Mouse (Mus musculus) adrenal gland, postnatal 36 days (tissue): ENCODE measurements at regions not wholly inside any gene's neighbourhood (a gene's known extent, or its start where the extent isn't known, plus 50 kb on each side); places are given as distances from the start of the nearest gene placed in this dataset.

Source experiments
- DNase-seq, 2 experiments: peaks; one replicate each; pipeline ENCODE4 v3.0.0; 2021; ENCODE audit warnings: mixed read lengths in 1 of 2

DNA sequence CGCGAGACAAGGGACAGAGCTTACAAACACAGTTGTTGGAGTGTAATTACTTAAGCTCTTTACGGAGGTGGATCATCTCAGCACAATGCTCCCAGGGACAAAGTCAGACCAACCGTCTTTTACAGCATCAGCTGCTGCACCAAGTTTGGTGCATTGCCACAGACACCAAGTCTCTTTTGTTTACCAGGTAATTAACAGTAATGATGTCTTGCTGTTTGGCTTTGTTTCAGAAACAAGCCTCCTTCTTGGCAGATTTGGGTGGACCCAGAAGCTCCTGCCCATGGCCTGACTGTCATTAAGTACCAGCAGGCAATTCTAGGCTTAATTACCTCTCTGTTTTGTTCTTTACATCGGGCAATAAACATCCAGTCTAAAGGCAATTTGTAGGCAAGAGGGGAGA, 572.0 kb upstream of the Itga1 start:
- DNase-seq = no peak

DNA sequence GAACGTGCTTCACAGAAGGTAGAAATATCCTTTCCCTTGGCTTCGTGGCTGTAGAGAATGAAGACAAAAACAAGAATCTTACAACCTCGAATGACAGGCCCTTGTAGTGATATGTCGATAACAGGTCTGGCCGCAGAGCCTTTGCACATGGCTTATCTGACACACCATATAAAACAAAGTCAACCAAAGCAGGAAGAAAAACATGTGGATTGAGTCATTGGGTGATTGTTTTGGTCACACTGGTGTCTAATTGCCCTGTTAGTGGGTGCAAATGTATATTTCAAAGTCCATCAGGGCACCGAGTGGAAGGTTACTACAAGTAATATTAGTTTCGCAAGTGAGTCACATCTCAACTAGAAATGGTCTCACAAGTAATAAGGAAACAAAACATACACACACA, 569.9 kb upstream of the Itga1 start:
- no peak for DNase-seq

DNA sequence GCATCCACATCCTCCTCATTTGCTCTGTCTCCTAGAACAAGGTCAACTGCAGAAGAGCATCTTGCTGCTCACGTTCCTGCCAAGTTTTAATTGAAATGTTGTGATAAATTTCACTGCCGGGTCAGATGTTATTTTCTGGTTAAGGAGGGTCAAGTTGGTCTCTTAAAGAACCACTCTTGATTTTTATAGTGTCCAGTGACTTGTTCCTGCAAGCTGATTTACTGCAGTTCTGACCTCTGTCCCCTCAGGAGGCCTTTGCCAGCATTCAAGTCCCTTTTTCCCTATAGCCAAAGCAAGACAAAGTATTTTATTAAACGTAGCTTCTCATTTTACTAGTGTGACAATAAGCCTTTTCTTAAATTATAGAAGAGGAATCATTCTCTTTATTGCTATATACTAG, 567.8 kb upstream of the Itga1 start:
- no peak for DNase-seq

DNA sequence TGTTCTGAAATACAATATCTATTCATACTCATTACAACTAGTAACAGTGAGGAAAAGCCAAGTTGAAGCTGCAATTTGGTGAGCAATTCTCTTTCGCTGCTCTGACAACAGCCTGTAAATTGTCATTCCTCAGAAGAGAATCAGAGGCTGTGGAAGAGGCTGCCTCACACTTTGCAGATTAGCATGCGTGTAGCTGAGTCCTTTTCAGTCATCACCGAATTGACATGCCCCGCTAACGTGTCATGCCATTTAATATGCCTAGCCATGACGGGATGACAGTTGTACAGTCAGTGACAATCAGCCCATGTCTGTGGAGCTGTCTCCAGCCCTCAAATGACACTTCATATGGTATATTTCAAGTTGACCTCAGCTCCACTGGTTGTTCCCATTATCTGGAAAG, 553.4 kb upstream of the Itga1 start:
- DNase-seq = no peak

DNA sequence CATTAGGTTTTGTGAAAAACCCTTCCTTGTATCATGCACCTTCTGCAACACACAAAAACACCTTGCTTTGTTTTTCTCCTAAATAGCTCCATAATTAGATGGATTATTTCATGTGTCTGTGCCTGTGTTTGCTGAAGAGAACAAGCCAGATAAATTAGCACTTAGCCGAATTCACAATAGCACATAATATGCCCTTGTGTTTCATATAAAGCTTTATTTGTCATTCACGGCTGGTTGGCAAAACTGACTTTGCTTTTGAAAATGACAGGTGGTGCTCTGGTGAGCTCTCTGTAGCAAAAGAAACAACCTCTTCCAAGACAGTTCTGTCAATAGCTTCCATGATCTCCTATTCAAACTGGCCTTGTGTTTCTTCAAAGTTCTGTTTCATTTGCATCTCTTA, 551.2 kb upstream of the Itga1 start:
- no peak for DNase-seq

DNA sequence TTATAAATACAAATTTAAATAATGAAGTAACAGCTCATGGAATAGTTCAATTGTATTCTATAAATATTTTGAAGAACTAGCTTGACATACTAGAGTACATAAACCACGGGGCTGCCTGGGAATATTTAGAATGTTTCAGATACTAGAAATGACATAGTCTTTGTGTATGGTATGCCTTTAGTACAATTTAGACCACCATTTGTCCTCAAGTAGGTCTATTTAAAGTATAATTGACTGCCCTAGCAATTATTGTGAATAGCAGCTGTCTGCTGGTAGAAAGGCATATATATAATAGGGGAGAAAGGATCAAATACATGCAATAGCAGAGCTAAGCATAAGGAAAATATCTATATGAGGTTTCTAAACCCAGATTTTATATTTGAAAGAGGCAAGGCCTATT, 550.6 kb upstream of the Itga1 start:
- DNase-seq = no peak

DNA sequence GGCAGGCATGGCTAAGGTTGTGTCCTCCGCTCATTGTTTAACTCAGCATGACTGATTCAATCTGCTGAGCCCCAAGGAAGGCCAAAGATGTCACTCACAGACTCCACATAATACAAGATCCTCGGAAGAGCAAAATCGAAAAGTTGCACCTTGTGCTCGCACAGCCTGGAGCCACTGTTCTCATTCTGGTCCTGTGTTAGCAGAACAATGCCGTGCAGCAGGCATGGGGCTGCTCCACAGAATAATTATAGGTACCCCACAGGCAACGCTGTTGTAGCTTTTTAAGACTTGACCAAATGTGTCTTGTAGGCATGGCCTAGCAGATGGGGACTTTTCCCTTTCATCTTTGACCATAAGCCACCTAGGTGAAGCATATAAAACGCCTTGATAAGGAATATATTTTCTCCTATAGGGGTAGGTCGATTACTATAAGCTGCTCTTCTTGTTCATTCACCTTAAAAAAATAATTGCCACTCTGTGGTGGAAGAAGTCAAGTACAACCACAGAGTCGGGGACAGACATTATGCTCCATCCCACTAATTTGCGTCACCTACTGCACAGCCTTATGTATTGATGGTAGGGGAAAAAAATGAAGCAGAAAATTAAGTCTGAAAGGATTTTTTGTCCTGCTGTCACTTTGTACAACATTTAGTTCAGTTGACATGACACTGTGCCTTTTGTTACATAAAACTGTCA, 529.8 kb upstream of the Itga1 start:
- no peak for DNase-seq

DNA sequence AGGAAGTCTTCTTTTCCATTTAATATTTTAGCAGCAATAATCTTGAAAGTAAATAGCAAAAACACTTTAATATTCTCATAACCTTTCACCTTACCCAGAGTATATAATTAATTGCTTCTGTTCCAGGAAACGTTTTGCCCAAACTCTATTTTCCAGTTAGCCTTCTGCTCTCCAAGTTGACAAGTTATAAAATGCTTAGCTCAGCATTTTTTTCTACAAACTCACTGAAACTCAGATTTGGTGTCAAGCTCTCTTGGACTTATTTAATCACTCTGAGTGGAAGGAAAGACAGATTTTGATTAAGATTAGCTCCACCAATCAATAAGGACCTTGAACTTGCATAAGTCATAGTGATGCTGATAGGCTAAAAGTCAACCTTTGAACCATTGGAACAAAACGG, 528.8 kb upstream of the Itga1 start:
- DNase-seq = no peak

DNA sequence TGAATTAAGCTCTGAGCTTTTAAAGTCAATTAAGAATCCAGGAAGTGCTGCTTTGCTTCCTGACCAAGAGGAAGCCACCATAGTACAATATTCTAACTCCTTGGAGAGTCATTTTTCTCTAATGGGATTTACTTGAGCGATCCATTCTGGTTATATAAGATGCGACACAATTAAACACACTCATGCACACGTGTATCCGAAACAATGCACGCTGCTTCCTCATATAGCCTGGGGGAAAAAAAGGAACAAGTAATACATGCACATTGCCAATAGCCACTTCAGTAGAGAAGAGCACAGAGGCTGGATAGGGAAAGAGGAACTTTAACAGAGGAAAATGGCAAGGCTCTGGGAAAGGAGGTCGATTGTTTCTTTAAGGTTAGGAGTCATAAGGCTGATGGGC, 511.4 kb upstream of the Itga1 start:
- DNase-seq = no peak

DNA sequence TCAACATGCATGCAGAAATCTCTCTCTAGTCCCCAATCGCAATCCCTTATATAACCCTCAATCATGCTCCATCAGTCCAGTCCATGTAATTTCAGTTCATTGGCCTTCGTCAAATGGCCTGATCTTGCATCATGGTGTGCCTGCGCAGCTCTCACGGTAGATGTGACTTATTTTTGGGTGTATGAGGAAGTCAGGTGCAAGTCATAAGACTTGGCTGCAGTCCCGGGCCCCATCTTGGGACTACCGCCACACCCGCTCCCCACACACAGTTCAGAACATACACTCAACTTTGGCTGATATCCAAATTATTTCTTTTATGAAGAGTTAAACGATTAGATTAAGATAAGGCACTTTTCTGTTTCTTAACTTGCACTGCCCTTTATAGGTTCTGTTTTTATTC, 504.7 kb upstream of the Itga1 start:
- no peak for DNase-seq

DNA sequence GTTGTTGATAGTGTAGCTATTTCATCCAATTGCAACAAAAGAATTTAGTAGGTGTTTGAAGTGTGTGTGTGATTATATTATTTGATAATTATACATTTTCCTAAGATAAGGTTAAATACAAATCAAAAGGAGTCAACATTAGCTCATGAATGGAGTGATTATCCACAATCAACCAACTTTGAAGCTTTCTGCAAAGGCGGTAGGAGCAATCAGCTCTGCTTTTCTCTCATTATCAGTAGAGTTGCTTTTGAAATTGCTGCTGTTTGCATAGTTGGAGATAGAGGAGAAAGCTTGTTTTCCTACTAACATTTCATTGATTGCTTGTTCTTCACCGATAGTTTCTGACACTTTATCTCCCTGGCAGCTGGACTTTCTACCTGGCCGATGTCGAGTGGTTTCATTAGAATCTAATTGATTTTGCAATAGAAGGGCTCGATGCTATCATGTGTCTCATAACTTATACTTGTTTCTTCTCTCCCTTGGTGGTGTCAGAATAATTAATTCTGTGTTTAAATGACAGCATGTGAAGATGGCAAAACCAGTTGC, 493.4 kb upstream of the Itga1 start:
- DNase-seq = no peak

DNA sequence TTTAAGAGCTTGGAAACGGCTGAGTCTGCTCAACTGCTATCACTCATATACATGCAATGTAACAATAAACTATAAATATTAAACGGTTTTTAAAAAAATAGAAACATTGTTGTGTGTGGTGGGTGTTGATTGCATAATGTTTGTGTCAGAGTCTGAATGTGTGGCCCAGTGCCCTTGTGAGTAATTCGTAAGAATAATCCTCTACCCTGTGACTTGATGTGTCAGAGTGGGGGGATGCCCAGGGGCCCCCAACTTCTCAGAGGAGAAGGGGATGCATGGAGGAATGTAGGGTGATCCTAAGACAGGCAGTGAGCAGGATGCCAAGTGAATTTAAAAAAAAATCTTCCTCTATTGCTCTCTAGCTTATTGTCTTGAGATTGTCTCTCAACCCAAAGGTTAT, 474.2 kb upstream of the Itga1 start:
- DNase-seq = no peak

DNA sequence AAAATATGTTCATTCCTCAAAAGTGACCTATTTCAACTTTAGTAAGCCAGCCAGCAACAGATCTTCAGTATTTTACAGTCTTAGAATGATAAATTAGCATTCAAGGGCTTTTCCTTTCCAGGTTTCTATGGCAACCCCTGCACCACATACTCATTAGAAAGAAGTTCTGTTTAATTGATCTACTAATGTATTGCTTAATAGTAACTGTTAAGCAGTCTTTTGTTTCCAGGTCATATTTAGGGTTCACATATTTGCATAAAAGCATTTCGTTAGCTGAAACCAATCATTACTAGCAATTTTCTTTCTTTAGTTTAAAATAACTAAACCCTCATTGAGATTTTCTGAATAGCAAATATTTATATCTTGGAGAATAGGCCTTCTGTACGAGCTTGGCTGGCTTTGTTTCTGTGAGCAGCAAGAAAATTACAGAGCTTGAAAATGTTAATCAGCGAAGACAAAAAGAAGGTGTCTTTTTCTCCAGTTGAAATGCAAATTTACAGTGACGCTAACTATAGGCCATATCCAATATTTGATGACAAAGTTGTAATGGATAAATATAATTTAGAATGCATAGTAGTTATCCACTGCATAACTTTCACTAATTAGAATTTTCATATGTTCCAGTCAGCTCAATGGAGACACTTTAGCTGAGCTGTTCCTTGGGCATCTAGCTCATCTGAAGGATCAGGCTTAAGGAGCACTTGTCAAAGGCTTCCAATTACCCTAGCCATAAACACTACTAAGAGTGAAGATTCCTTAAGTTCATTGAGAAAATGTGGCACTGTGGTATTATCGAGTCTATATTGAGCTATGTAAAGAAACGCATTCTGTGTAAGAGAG, 473.5 kb upstream of the Itga1 start:
- DNase-seq = no peak

DNA sequence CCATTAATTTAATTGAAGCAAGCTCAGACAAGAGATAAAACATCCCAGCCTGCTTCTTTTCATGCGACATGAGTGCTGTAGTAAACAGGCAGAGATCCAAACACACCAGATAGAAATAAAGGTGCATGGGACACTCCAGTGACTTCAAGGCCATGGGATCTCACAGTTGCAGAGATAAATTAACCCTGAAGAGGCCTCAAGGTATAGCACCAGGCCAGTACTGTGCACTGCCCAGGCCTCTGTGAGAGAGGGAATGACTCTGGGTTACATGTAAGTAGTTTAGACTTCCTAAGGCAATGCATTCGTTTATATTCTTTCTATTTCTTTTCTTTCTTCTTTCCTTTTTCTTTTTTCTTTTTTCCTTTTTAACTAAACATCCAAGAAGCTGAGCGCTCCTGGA, 439.4 kb upstream of the Itga1 start:
- DNase-seq = no peak

DNA sequence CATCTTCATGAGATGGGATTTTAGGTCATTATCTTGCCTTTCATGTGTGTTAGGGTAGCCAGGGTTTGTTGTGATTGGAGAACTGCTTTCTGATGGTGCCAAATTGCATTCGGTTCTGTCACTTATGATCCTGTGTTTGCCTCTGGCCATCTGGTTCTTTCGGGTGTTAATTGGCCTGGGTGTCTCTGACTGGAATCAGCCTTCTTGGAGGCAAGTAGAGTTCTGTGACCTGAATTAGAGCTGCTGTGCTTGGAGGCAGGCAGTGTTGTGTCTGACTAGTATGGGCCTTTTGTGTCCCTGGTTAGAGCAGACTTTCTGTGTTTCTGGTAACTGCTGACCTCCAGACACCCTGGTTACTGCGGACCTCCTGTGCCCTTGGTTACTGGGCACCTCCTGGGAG, 434.1 kb upstream of the Itga1 start:
- DNase-seq = no peak

DNA sequence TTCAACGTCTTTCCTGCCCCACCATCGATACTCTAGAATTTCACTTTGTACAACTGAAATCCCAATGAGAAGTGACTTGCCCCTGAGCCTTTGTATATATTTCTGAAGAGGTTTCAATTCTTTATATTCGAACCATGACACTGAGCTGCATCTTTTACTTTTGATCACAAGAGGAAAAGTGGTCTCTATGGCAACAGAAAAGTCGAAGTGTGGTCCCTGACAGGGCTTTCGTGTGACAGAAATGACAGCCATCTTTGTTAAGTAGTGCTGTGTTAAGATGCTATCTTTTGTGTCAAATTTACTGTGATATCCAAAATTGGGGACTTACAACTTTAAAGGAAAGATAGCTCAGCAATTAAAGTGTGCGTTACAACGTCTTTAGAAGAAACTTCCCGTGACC, 412.1 kb upstream of the Itga1 start:
- no peak for DNase-seq

DNA sequence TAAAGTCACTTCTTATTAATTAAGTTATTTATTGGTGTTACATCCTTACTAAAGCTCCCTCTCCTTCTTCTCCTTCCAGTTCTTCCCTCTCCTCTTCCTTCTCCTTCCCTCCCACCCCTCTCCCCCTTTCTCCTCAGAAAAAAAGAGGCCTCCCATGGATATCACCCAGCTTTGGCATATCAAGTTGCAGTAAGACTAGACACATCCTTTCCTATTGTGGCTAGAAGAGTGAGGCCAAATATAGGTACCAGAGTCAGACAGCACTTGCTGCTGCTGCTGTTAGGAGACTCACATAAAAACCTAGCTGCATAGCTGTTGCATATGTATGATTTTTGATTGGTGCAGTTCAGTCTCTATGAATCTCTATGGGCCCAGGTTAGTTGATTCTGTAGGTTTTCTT, 410.4 kb upstream of the Itga1 start:
- DNase-seq = no peak

DNA sequence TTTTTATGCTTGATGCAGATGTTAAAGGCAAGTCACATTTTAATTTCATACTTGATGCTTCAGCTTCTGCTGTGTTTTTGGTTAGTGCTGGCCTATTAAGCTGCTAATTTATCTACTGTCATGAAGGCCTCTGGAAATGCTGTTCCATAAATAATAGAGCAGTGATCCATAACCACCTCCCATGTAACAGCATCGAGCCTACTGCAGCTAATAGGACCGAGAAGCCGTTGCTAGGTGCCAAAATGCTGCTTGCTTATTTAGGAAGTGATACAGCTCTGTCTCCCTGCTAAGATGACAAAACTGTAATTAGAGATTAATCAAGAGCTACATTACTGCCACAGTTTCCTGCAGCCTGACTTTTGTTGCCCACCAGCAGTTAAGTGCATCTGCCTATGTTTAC, 406.9 kb upstream of the Itga1 start:
- DNase-seq = no peak

DNA sequence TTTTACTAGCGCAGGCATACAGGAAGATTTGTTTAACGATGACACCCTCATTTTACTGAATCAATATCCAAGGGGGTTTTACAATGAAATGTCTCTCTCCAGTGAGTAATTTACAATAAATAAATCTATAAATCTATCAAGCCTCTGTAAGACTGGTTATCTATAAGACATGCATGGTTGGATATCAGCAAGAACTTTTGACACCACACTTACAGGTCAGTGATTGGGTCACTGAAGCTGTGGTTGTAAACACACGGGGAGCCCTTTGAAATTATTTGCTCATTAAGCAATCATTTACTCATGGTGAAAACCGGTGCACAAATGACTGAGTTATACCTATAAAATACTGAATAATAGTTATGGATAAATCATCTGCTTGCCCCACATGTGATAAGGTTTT, 392.6 kb upstream of the Itga1 start:
- no peak for DNase-seq

DNA sequence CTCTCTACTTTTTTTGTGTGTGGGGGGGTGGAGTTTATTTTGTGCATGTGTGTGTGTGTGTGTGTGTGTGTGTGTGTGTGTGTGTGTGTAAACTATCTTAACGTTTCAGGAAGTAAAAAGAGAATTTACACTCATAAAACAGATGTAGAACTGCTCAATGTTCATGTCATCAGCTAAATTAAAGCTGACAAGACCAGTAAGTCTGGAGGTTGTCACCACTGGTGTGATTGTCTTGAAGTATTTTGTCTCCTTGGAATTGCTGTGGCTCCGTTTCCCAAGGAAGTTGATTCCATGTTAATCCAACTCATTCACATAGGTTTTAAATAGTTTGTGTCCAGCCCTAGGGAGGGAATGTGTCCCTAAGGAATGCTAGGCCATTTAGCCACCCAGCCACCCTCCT, 374.1 kb upstream of the Itga1 start:
- no peak for DNase-seq

DNA sequence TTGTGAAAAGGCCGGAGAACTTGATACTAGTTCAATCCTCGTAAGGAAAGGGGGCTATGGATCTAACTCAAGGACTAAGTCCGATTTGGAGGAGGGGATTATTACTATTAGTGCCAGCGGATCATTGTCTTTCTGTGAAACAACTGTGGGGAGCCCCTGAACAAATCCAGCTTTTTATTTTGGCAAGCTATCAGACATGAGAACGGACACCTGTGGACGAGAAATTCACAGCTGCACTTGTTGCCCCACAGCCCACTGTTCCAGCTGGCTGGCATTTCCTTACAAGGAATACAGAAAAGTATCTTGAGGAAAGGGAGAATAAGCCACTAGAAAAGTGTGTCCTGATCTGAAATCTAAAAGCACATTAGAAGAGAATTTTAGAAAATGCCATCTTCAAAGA, 363.9 kb upstream of the Itga1 start:
- no peak for DNase-seq

DNA sequence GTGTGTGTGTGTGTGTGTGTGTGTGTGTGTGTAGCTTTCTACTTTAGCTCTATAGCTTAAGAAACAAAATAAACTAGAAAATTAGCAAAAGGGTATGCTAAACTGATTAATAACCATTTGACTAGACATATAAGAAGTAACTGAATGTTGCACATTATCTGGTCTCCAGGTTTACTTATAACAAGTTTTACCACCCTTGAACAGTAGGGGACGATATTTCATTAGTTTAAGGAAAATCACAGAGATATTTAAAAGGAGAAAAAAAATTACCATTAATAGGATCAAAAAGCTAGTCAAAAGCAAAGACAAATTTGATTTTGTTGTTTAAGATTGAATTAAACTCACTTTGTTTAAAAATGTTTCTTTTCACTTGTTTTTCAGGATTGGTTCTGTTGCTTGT, 349.5 kb upstream of the Itga1 start:
- DNase-seq = no peak

DNA sequence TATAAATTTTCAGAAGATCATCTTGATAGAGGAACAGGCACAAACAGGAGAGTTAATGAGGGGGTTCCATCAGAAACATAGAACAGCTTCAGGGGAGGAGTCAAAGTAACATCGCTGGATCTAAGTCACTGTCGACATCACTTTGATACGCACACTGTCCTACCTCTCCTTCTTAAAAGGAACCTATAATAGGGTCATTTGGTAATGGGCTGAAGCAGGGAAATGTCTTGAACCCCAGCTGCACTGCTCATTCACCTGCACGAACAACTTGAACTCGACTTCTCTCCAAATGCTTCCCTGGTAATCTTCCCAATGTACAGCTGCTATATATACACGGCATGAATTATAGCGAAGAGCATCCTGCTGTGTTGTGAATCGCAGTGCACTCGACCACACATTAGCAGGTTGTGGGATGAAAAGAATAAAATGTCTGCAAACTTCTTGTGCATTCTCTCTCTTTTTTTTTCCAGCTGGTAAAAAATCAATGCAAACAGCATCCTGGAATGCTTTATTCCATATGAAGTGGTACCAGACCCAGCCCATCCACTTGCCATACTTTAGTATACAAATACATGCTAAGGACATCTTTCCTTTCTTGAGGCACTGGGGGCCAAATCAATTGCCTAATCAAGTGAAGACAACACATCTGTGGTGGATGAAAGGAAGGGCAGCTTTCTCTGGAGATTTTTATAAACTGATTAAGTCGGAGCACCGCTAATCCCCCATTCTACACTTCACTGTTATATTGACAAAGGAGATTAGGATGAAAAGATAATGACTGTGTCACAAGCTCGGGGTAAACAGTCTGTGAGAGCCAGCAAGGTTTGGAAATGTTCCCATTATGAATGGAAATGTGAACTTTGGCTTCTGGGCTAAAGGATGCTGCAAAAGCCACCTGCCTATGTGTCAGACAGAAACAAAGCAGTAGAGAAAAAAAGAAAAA, 325.6 kb upstream of the Itga1 start:
- DNase-seq = no peak
